Mouse (Mus musculus): ENCODE measurements around the gene Alox12. TPM values are rescaled to one million over a fixed set of nuclear protein-coding genes. Genes with fewer than 3 reads are reported as not detected.

Gene Alox12
- total RNA-seq, 1 experiment, result 0.49 TPM

GRCm38 (mm10) chr11:70239541-70240279, 15.4 kb downstream of the Alox12 start, which contains the start of the genes Gm21988 and Rnasek:
Gene Gm21988 (minus strand): TSS chr11:70239830.
Gene Rnasek (minus strand): TSS chr11:70239842.
- peak; percentile 79 for DNase-seq (ENCODE audit: low read depth, low spot score)
- in situ Hi-C loops (cut with MboI; ENCODE audit: low sequenced_read_pairs in 2 of 2, unreplicated experiment in 2 of 2), result no loop called here
- H3K9ac ChIP-seq (ENCODE audit: insufficient read depth, low read depth, low read length, poor library complexity, severe bottlenecking), result peak within 1 kb of the TSS; percentile 89
- peaks cover 7 to 8% of the 10 kb centered on the region in 2 experiments; a peak in 2 of 4 replicates for H3K4me1 ChIP-seq (ENCODE audit: control insufficient read depth in 2 of 2, insufficient read depth in 2 of 2, low read length in 2 of 2, poor library complexity in 1 of 2)
- peak within 1 kb of the TSS; percentile 80 for H3K27ac ChIP-seq (ENCODE audit: insufficient read depth, low read depth, low read length, poor library complexity, severe bottlenecking)
- peak within 1 kb of the TSS; percentile 86 to 98 for H3K4me3 ChIP-seq (ENCODE audit: insufficient read depth in 1 of 2, low read depth in 1 of 2, low read length in 2 of 2, poor library complexity in 1 of 2, severe bottlenecking in 1 of 2)
- no peak for TF ChIP-seq CHD2 (IDR thresholded peaks at IDR 0.05; ENCODE audit: low read depth, low read length)
- TF ChIP-seq HCFC1 (IDR thresholded peaks at IDR 0.05; ENCODE audit: borderline replicate concordance, insufficient read depth, low read length), result no peak; the same call in 1 of the 2 replicates
- TF ChIP-seq ZC3H11A (IDR thresholded peaks at IDR 0.05; ENCODE audit: borderline replicate concordance, low read depth, low read length), result no peak
- TF ChIP-seq MAFK (IDR thresholded peaks at IDR 0.05; ENCODE audit: insufficient read depth, low read depth, low read length), result no peak
- no peak for TF ChIP-seq ZNF384 (IDR thresholded peaks at IDR 0.05; ENCODE audit: low read depth, low read length)
- peaks cover 16% of the 10 kb centered on the region for H3K36me3 ChIP-seq (ENCODE audit: control insufficient read depth, insufficient read depth, low read length, poor library complexity, severe bottlenecking)
- no peaks in the 10 kb centered on the region for H3K9me3 ChIP-seq (ENCODE audit: control insufficient read depth, insufficient read depth, low read depth, low read length)

- Histone ChIP-seq H3K4me1 (ENCODE audit: control insufficient read depth in 2 of 2, insufficient read depth in 2 of 2, low read length in 2 of 2, poor library complexity in 1 of 2) (peaks cover 7 to 16% of the 10 kb centered on the region in 2 experiments; a peak in 3 of 4 replicates), H3K4me3 (ENCODE audit: insufficient read depth in 1 of 2, low read depth in 1 of 2, low read length in 2 of 2, poor library complexity in 1 of 2, severe bottlenecking in 1 of 2) (peak overlapping the region; percentile 86 to 98), H3K36me3 (ENCODE audit: control insufficient read depth, insufficient read depth, low read length, poor library complexity, severe bottlenecking) (peaks cover 17% of the 10 kb centered on the region), H3K9me3 (ENCODE audit: control insufficient read depth, insufficient read depth, low read depth, low read length) (no peaks in the 10 kb centered on the region), H3K9ac (ENCODE audit: insufficient read depth, low read depth, low read length, poor library complexity, severe bottlenecking) (peak overlapping the region; percentile 89), H3K27ac (ENCODE audit: insufficient read depth, low read depth, low read length, poor library complexity, severe bottlenecking) (no peak overlapping the region)
- no peak for TF ChIP-seq HCFC1 (IDR thresholded peaks at IDR 0.05; ENCODE audit: borderline replicate concordance, insufficient read depth, low read length)
- TF ChIP-seq ZC3H11A (IDR thresholded peaks at IDR 0.05; ENCODE audit: borderline replicate concordance, low read depth, low read length), result no peak
- no peak for TF ChIP-seq ZNF384 (IDR thresholded peaks at IDR 0.05; ENCODE audit: low read depth, low read length)
- TF ChIP-seq CHD2 (IDR thresholded peaks at IDR 0.05; ENCODE audit: low read depth, low read length), result no peak
- no peak for TF ChIP-seq MAFK (IDR thresholded peaks at IDR 0.05; ENCODE audit: insufficient read depth, low read depth, low read length)
- in situ Hi-C loops (cut with MboI; ENCODE audit: low sequenced_read_pairs in 2 of 2, unreplicated experiment in 2 of 2), result no loop called here
- DNase-seq (ENCODE audit: low read depth, low spot score), result no peak
Measured at GRCm38 (mm10) chr11:70238591-70239440, 16.3 kb downstream of the Alox12 start.

- Histone ChIP-seq H3K27ac (ENCODE audit: insufficient read depth, low read depth, low read length, poor library complexity, severe bottlenecking) (peak within 1 kb of the TSS; percentile 73), H3K9me3 (ENCODE audit: control insufficient read depth, insufficient read depth, low read depth, low read length) (no peaks in the 10 kb centered on the region), H3K4me3 (ENCODE audit: insufficient read depth in 1 of 2, low read depth in 1 of 2, low read length in 2 of 2, poor library complexity in 1 of 2, severe bottlenecking in 1 of 2) (peak within 1 kb of the TSS; percentile 86 to 98), H3K36me3 (ENCODE audit: control insufficient read depth, insufficient read depth, low read length, poor library complexity, severe bottlenecking) (peaks cover 17% of the 10 kb centered on the region), H3K9ac (ENCODE audit: insufficient read depth, low read depth, low read length, poor library complexity, severe bottlenecking) (peak within 1 kb of the TSS; percentile 89), H3K4me1 (ENCODE audit: control insufficient read depth in 2 of 2, insufficient read depth in 2 of 2, low read length in 2 of 2, poor library complexity in 1 of 2) (peaks cover 11 to 22% of the 10 kb centered on the region in 2 experiments; a peak in 3 of 4 replicates)
- in situ Hi-C loops (cut with MboI; ENCODE audit: low sequenced_read_pairs in 2 of 2, unreplicated experiment in 2 of 2), result no loop called here
- TF ChIP-seq MAFK (IDR thresholded peaks at IDR 0.05; ENCODE audit: insufficient read depth, low read depth, low read length) (no peak), ZC3H11A (IDR thresholded peaks at IDR 0.05; ENCODE audit: borderline replicate concordance, low read depth, low read length) (no peak), CHD2 (IDR thresholded peaks at IDR 0.05; ENCODE audit: low read depth, low read length) (peak; percentile 57; the same call in 1 of the 2 replicates)
- peak; percentile 94 for DNase-seq (ENCODE audit: low read depth, low spot score)
Measured at GRCm38 (mm10) chr11:70237457-70238167, 17.5 kb downstream of the Alox12 start, which contains the start of gene 0610010K14Rik. Gene 0610010K14Rik (minus strand): TSS chr11:70237914.

- in situ Hi-C loops (cut with MboI; ENCODE audit: low sequenced_read_pairs in 2 of 2, unreplicated experiment in 2 of 2), result no loop called here
Measured at GRCm38 (mm10) chr11:70236717-70237116, 18.4 kb downstream of the Alox12 start.

More at GRCm38 (mm10) chr11:70236717-70237116, 18.4 kb downstream of the Alox12 start:
- no peak for DNase-seq (ENCODE audit: low read depth, low spot score)
- Histone ChIP-seq H3K27ac (ENCODE audit: insufficient read depth, low read depth, low read length, poor library complexity, severe bottlenecking) (no peak overlapping the region), H3K9me3 (ENCODE audit: control insufficient read depth, insufficient read depth, low read depth, low read length) (no peaks in the 10 kb centered on the region), H3K4me1 (ENCODE audit: control insufficient read depth in 2 of 2, insufficient read depth in 2 of 2, low read length in 2 of 2, poor library complexity in 1 of 2) (peaks cover 11 to 25% of the 10 kb centered on the region in 2 experiments; a peak in 3 of 4 replicates), H3K9ac (ENCODE audit: insufficient read depth, low read depth, low read length, poor library complexity, severe bottlenecking) (peak overlapping the region; percentile 45; the same call in 1 of the 2 replicates), H3K36me3 (ENCODE audit: control insufficient read depth, insufficient read depth, low read length, poor library complexity, severe bottlenecking) (peaks cover 17% of the 10 kb centered on the region), H3K4me3 (ENCODE audit: insufficient read depth in 1 of 2, low read depth in 1 of 2, low read length in 2 of 2, poor library complexity in 1 of 2, severe bottlenecking in 1 of 2) (peak overlapping the region in 1 of 2 experiments; percentile 86; a peak in 3 of 4 replicates)
- TF ChIP-seq MAFK (IDR thresholded peaks at IDR 0.05; ENCODE audit: insufficient read depth, low read depth, low read length) (no peak), ZNF384 (IDR thresholded peaks at IDR 0.05; ENCODE audit: low read depth, low read length) (no peak), HCFC1 (IDR thresholded peaks at IDR 0.05; ENCODE audit: borderline replicate concordance, insufficient read depth, low read length) (no peak), CHD2 (IDR thresholded peaks at IDR 0.05; ENCODE audit: low read depth, low read length) (no peak), ZC3H11A (IDR thresholded peaks at IDR 0.05; ENCODE audit: borderline replicate concordance, low read depth, low read length) (no peak)
